Mouse (Mus musculus) liver, embryonic 14.5 days (tissue): ENCODE data around the gene Gm44596. TPM values are rescaled to one million over a fixed set of nuclear protein-coding genes. Genes with fewer than 3 reads are reported as not detected.

Experiments
- ATAC-seq: fragments of 200-750 bp; cut with Nextera tagmentation; 2 replicates; pipeline ENCODE4 v1.8.0; 2017; ENCODE audit warnings: moderate number of reproducible peaks, mild to moderate bottlenecking, moderate library complexity; ENCODE audit not compliant: insufficient read depth
- DNase-seq, 3 experiments: peaks; one replicate each; pipeline ENCODE4 v3.0.0-alpha.2; 2012 to 2013; ENCODE audit warnings: low read depth in 3 of 3, low spot score in 3 of 3
- H3K27ac ChIP-seq: fragments of 300-500 bp; sonication (generic); 2 replicates; pipeline ENCODE4 v1.5.1; 2014; ENCODE audit warnings: moderate library complexity, mild to moderate bottlenecking, control low read depth, inconsistent platforms
- H3K27me3 ChIP-seq: fragments of 300-500 bp; sonication (generic); 2 replicates; pipeline ENCODE4 v1.6.1; 2014; ENCODE audit warnings: mild to moderate bottlenecking, low read length, moderate library complexity; ENCODE audit not compliant: control insufficient read depth, insufficient read depth
- H3K36me3 ChIP-seq: fragments of 300-500 bp; sonication (generic); replicated peaks from 2 replicates; pipeline ENCODE4 v1.6.1; 2014; ENCODE audit warnings: low read depth; ENCODE audit not compliant: control insufficient read depth, insufficient read depth
- H3K4me1 ChIP-seq, 2 experiments: fragments of 200-500 bp in 1 of 2; fragments of 300-500 bp in 1 of 2; sonication (generic) in 1 of 2; replicated peaks; 2 replicates each; pipeline ENCODE4 v1.6.1; 2012 to 2014; ENCODE audit warnings: antibody characterized with exemption in 1 of 2, inconsistent platforms in 1 of 2, low read length in 1 of 2; ENCODE audit not compliant: control insufficient read depth in 2 of 2, insufficient read depth in 2 of 2
- H3K4me2 ChIP-seq: fragments of 300-500 bp; sonication (generic); 2 replicates; pipeline ENCODE4 v1.6.1; 2014; ENCODE audit warnings: low read depth, mild to moderate bottlenecking, control low read depth, moderate library complexity
- H3K4me3 ChIP-seq, 2 experiments: fragments of 200-500 bp in 1 of 2; fragments of 300-500 bp in 1 of 2; sonication (generic) in 1 of 2; 2 replicates each; pipeline ENCODE4 v1.5.1; 2012 to 2014; ENCODE audit warnings: low read depth in 2 of 2, low read length in 2 of 2, mild to moderate bottlenecking in 2 of 2, control low read depth in 1 of 2, inconsistent platforms in 1 of 2, moderate library complexity in 1 of 2; ENCODE audit not compliant: insufficient read depth in 1 of 2
- H3K9ac ChIP-seq: fragments of 300-500 bp; sonication (generic); replicated peaks from 2 replicates; pipeline ENCODE4 v1.6.1; 2014; ENCODE audit warnings: mild to moderate bottlenecking, control low read depth, moderate library complexity
- H3K9me3 ChIP-seq: fragments of 300-500 bp; sonication (generic); 2 replicates; pipeline ENCODE4 v1.6.1; 2016; ENCODE audit warnings: low read length, mixed read lengths; ENCODE audit not compliant: control insufficient read depth
- CTCF ChIP-seq: IDR thresholded peaks from 2 replicates; pipeline ENCODE4 v1.5.1; 2016; ENCODE audit warnings: antibody characterized with exemption, low read depth, control low read depth
- EP300 ChIP-seq: IDR thresholded peaks from 2 replicates; pipeline ENCODE4 v1.6.1; 2016; ENCODE audit warnings: antibody characterized with exemption, low read depth
- WGBS: fragments of 180-500 bp; shearing (Covaris S2); extraction: QIAGEN DNeasy Blood & Tissue Kit; methylation state at CpG from one replicate; pipeline ENCODE4 v1.1.7; 2014; ENCODE audit not compliant: insufficient replicate concordance; 5-methylcytosine and 5-hydroxymethylcytosine counted together
- polyA plus RNA-seq, 2 experiments: library from polyadenylated mRNA; depleted of rRNA in 1 of 2; stranded (reverse) in 1 of 2; unstranded in 1 of 2; fragments of >200 nt; fragmentation: Nextera tagmentation in 1 of 2; extraction: Ambion mirVana in 1 of 2; gene quantifications; 2 replicates each; pipeline versions ENCODE4 v1.2.1 to v1.2.3; 2012 to 2014

Gene Gm44596
- polyA plus RNA-seq, 2 experiments = not detected

DNA sequence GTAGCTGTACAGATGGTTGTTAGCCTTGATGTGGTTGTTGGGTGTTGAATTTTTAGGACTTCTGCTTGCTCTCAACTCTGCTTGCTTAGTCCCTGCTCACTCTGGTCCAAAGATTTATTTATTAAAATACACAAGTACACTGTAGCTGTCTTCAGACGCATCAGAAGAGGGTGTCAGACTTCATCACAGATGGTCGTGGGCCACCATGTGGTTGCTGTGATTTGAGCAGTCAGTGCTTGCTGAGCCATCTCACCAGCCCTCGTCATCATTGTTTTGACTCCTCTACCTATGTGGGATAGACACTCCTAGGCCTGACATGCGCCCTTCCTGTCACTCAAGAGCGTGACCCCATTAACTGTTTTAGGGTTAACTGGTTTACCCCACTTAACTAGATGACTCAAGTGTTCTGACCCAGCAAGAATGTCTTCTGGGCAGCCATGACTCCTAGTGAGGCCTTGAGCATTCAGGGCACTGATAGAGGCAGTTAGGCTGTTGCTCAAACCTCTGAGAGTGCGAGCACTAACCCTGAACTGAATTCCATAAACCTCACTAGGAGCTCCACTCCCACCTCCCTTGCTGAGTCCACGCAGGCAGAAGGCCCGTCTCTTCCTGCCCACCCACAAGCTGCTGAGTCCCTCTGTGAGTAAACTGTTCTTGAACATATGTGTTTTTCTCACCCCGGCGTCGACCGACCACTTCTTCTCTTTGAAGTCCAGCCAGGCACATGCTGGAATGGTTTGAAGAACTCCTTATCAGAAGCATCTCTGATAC, 80.7 kb downstream of the Gm44596 start:
- ATAC-seq (no peak), DNase-seq (no peak)
- no peaks in the 10 kb centered on the region for H3K36me3 ChIP-seq
- no peaks in the 10 kb centered on the region for H3K4me1 ChIP-seq
- TF ChIP-seq EP300 (no peak), CTCF (no peak)
- H3K9me3 ChIP-seq = no peaks in the 10 kb centered on the region
- 66% methylated on average over 12 of the region's 12 CpGs for WGBS
- no peaks in the 10 kb centered on the region for H3K27me3 ChIP-seq
- H3K4me3 ChIP-seq = no peak overlapping the region
- H3K27ac ChIP-seq = no peak overlapping the region
- H3K9ac ChIP-seq = no peak overlapping the region
- H3K4me2 ChIP-seq = no peak overlapping the region

Other genes with a start within 250 kb of the Gm44596 start
- 11.6 and 12.1 TPM in 2 replicates for gene Tspan9, start 231.9 kb upstream of the Gm44596 start, polyA plus RNA-seq (2012; rRNA removed)
- 15.5 and 17.2 TPM in 2 replicates for gene Tspan9, start 231.9 kb upstream of the Gm44596 start, polyA plus RNA-seq (2014; fragmentation: Nextera tagmentation; extraction: Ambion mirVana)
- 0.21 and 0.30 TPM in 2 replicates for gene Tead4, start 74.7 kb upstream of the Gm44596 start, polyA plus RNA-seq (2012; rRNA removed)
- gene Tead4, start 74.7 kb upstream of the Gm44596 start, polyA plus RNA-seq (2014; fragmentation: Nextera tagmentation; extraction: Ambion mirVana) = 0.18 and 0.34 TPM in 2 replicates
- 2.2 and 2.9 TPM in 2 replicates for gene Tulp3, start 19.7 kb upstream of the Gm44596 start, polyA plus RNA-seq (2012; rRNA removed)
- 1.8 TPM in 2 replicates for gene Tulp3, start 19.7 kb upstream of the Gm44596 start, polyA plus RNA-seq (2014; fragmentation: Nextera tagmentation; extraction: Ambion mirVana)
- gene Rhno1, start 12.6 kb upstream of the Gm44596 start, polyA plus RNA-seq (2012; rRNA removed) = 15.3 and 19.0 TPM in 2 replicates
- gene Rhno1, start 12.6 kb upstream of the Gm44596 start, polyA plus RNA-seq (2014; fragmentation: Nextera tagmentation; extraction: Ambion mirVana) = 45.1 and 51.4 TPM in 2 replicates
- 25.2 and 25.5 TPM in 2 replicates for gene Foxm1, start 12.5 kb upstream of the Gm44596 start, polyA plus RNA-seq (2012; rRNA removed)
- 12.0 and 12.2 TPM in 2 replicates for gene Foxm1, start 12.5 kb upstream of the Gm44596 start, polyA plus RNA-seq (2014; fragmentation: Nextera tagmentation; extraction: Ambion mirVana)
- 0.07 and 0.08 TPM in 2 replicates for gene Tex52, start within 50 bp of the Gm44596 start, polyA plus RNA-seq (2012; rRNA removed)
- not detected in 2 replicates for gene Tex52, start within 50 bp of the Gm44596 start, polyA plus RNA-seq (2014; fragmentation: Nextera tagmentation; extraction: Ambion mirVana)
- gene Nrip2, start 23.8 kb downstream of the Gm44596 start, polyA plus RNA-seq (2012; rRNA removed) = 0.70 and 0.95 TPM in 2 replicates
- 1.3 and 1.5 TPM in 2 replicates for gene Nrip2, start 23.8 kb downstream of the Gm44596 start, polyA plus RNA-seq (2014; fragmentation: Nextera tagmentation; extraction: Ambion mirVana)
- gene Itfg2, start 49.4 kb downstream of the Gm44596 start, polyA plus RNA-seq (2012; rRNA removed) = 9.4 and 9.8 TPM in 2 replicates
- 8.7 and 11.9 TPM in 2 replicates for gene Itfg2, start 49.4 kb downstream of the Gm44596 start, polyA plus RNA-seq (2014; fragmentation: Nextera tagmentation; extraction: Ambion mirVana)
- 86.7 and 121 TPM in 2 replicates for gene Fkbp4, start 63.2 kb downstream of the Gm44596 start, polyA plus RNA-seq (2012; rRNA removed)
- gene Fkbp4, start 63.2 kb downstream of the Gm44596 start, polyA plus RNA-seq (2014; fragmentation: Nextera tagmentation; extraction: Ambion mirVana) = 158 and 179 TPM in 2 replicates
- 119 and 187 TPM in 2 replicates for gene Pzp, start 151.2 kb downstream of the Gm44596 start, polyA plus RNA-seq (2012; rRNA removed)
- 201 and 204 TPM in 2 replicates for gene Pzp, start 151.2 kb downstream of the Gm44596 start, polyA plus RNA-seq (2014; fragmentation: Nextera tagmentation; extraction: Ambion mirVana)
- 4.0 and 7.9 TPM in 2 replicates for gene A2ml1, start 206.1 kb downstream of the Gm44596 start, polyA plus RNA-seq (2012; rRNA removed)
- gene A2ml1, start 206.1 kb downstream of the Gm44596 start, polyA plus RNA-seq (2014; fragmentation: Nextera tagmentation; extraction: Ambion mirVana) = 12.7 and 13.1 TPM in 2 replicates
- 0.03 and 0.11 TPM in 2 replicates for gene Klrb1a, start 248.0 kb downstream of the Gm44596 start, polyA plus RNA-seq (2012; rRNA removed)
- gene Klrb1a, start 248.0 kb downstream of the Gm44596 start, polyA plus RNA-seq (2014; fragmentation: Nextera tagmentation; extraction: Ambion mirVana) = 0.14 and 0.55 TPM in 2 replicates